Mouse (Mus musculus) thymus, postnatal 4 days (tissue): Measurements from ENCODE around the gene Rnf114.

ENCODE experiments used
- DNase-seq: peaks from one replicate; pipeline ENCODE4 v3.0.0; 2021

Rnf114 gene

GRCm38 (mm10) chr2:167491757-167492708 is at the start of gene Rnf114:
TSS of gene Rnf114 (plus strand) at chr2:167492645.
- DNase-seq: peak; percentile 68

GRCm38 (mm10) chr2:167443411-167444193 is 48.8 kb upstream of the Rnf114 start:
- DNase-seq: no peak

- no peak for DNase-seq
Measured at GRCm38 (mm10) chr2:167445911-167446780, 46.3 kb upstream of the Rnf114 start.

GRCm38 (mm10) chr2:167447207-167447606 is 45.2 kb upstream of the Rnf114 start:
- no peak for DNase-seq

GRCm38 (mm10) chr2:167447629-167448028 is 44.8 kb upstream of the Rnf114 start:
- no peak for DNase-seq

- DNase-seq: no peak
Measured at GRCm38 (mm10) chr2:167449331-167450275, 42.8 kb upstream of the Rnf114 start.

GRCm38 (mm10) chr2:167450647-167451046 is 41.8 kb upstream of the Rnf114 start:
- DNase-seq: no peak

- DNase-seq: no peak
Measured at GRCm38 (mm10) chr2:167453814-167454213, 38.6 kb upstream of the Rnf114 start.

- DNase-seq: no peak
Measured at GRCm38 (mm10) chr2:167456361-167457020, 36.0 kb upstream of the Rnf114 start.

- DNase-seq: no peak
Measured at GRCm38 (mm10) chr2:167457213-167457612, 35.2 kb upstream of the Rnf114 start.

GRCm38 (mm10) chr2:167458548-167458947 is 33.9 kb upstream of the Rnf114 start:
- DNase-seq: no peak

- DNase-seq: no peak
Measured at GRCm38 (mm10) chr2:167459071-167459865, 33.2 kb upstream of the Rnf114 start.

GRCm38 (mm10) chr2:167462954-167463353 is 29.5 kb upstream of the Rnf114 start:
- peak; percentile 74 for DNase-seq

- DNase-seq: no peak
Measured at GRCm38 (mm10) chr2:167463802-167464201, 28.6 kb upstream of the Rnf114 start.

GRCm38 (mm10) chr2:167465951-167466350 is 26.5 kb upstream of the Rnf114 start:
- DNase-seq: no peak

- no peak for DNase-seq
Measured at GRCm38 (mm10) chr2:167467214-167467613, 25.2 kb upstream of the Rnf114 start.

GRCm38 (mm10) chr2:167468444-167468843 is 24.0 kb upstream of the Rnf114 start:
- peak; percentile 57 for DNase-seq

- DNase-seq: no peak
Measured at GRCm38 (mm10) chr2:167470611-167471010, 21.8 kb upstream of the Rnf114 start.

GRCm38 (mm10) chr2:167471585-167471984 is 20.9 kb upstream of the Rnf114 start:
- DNase-seq: no peak

- no peak for DNase-seq
Measured at GRCm38 (mm10) chr2:167474218-167474617, 18.2 kb upstream of the Rnf114 start.
